Mouse (Mus musculus): ENCODE data around the gene Odf2.

DNA sequence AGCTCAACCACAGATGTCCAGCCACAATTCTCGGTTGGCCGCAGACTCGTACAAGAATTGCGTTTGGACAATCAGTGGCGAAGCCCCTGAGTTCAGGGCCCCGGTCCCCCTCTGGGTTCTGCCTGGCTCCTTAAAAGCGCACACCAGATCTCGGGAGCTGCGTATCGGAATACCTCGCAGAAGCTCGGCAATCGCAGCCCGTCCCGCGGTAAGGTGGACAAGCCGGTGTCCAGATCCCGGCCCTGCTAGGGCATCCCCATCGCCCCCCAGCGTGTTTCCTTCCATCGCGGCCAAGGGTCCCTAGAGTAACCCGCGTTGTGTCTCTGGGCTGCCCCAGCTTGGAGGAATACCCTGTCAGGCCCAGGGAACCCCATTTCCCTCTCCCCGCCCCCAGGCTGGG lies 43.4 kb upstream of the Odf2 start:
- no peak for TF ChIP-seq EP300 (IDR thresholded peaks at IDR 0.05; ENCODE audit: low read depth)
- no peak for TF ChIP-seq CTCF (IDR thresholded peaks at IDR 0.05; ENCODE audit: low read depth)
